Comparison of ENCODE assay signal across 9 mouse cellular contexts in the genomic region with DNA sequence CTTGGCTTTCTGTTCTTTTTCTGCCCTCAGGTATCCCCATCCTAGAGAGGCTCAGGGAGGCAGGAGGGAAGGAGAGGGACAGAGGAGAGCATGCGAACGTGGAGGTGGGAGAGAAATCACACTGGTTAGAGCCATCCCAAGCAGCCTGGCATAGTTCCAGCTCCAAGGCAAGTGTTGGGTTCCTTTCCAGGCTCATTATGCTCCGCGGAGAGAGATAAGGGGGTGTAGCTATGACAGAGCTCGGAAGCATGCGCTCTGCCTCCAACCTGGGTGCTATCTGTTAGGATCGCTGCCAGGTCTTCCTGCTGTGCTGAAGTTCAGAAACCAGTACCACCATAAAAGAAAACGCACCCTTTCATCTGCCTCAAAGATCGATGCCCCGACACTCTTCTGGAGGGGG. TPM values are rescaled to one million over a fixed set of nuclear protein-coding genes. Genes with fewer than 3 reads are reported as not detected.
DNase-seq lines count a peak whose midpoint lies in the region; ATAC-seq lines count a peak whose summit lies in the region.
"Had no signal": no experiment of that assay in that cellular context is flagged by ENCODE, and none has a peak within 500 bp of the region (broad histone marks: within the 10 kb centered on the region; RNA-seq: fewer than 3 reads in every experiment).

No protein-coding gene starts in this region.

- no peaks in the 10 kb centered on the region for H3K27me3 ChIP-seq in kidney, embryonic 14.5 days (ENCODE audit: control insufficient read depth, insufficient read depth, low read length)
- H3K27me3 ChIP-seq in embryonic facial prominence, embryonic 15.5 days = no peaks in the 10 kb centered on the region
- H3K27me3 ChIP-seq: embryonic facial prominence, embryonic 13.5 days had no signal

- intact Hi-C loops in heart, postnatal 10 days (cut with DNase I) = no loop called here

- 32% methylated on average over 10 of the region's 10 CpGs for WGBS in kidney, embryonic 14.5 days
- WGBS in embryonic facial prominence, embryonic 15.5 days = 49% methylated on average over 10 of the region's 10 CpGs

- H3K9ac ChIP-seq in kidney, embryonic 14.5 days (ENCODE audit: low read depth, low read length) = no peak overlapping the region
- H3K9ac ChIP-seq in embryonic facial prominence, embryonic 15.5 days = no peak overlapping the region
- H3K9ac ChIP-seq: embryonic facial prominence, embryonic 13.5 days had no signal

- no peak overlapping the region for H3K4me3 ChIP-seq in kidney, embryonic 14.5 days (ENCODE audit: low read length)
- H3K4me3 ChIP-seq in embryonic facial prominence, embryonic 15.5 days (replicated peaks) = no peak overlapping the region
- H3K4me3 ChIP-seq: embryonic facial prominence, embryonic 13.5 days had no signal

- ATAC-seq in kidney, embryonic 14.5 days (ENCODE audit: low FRiP score, low TSS enrichment) = no peak
- peak; percentile 19; the same call in 1 of the 2 replicates for ATAC-seq in embryonic facial prominence, embryonic 15.5 days (ENCODE audit: insufficient number of reproducible peaks, low FRiP score, low TSS enrichment, low read depth)
- ATAC-seq in megakaryocyte-erythroid progenitor cell, adult 5-6 weeks (replicated peaks; ENCODE audit: low FRiP score, low TSS enrichment, poor library complexity, severe bottlenecking) = peak; percentile 72
- ATAC-seq in inflammation-experienced regulatory T-cells, adult 6 months = no peak

- peak; percentile 24 for DNase-seq in kidney, postnatal 14 days
- peak; percentile 36 to 48 for DNase-seq in heart, postnatal 10 days
- no peak for DNase-seq in T-cell, adult 2 months (ENCODE audit: low spot score)
- no peak for DNase-seq in c-Kit-positive CD71-positive TER-119-positive erythroid progenitor cells, embryonic 14.5 days (ENCODE audit: low spot score)

- H3K4me1 ChIP-seq in kidney, embryonic 14.5 days (ENCODE audit: control insufficient read depth, insufficient read depth, low read length) = no peaks in the 10 kb centered on the region
- peaks cover 2% of the 10 kb centered on the region; the same call in 1 of the 2 replicates for H3K4me1 ChIP-seq in embryonic facial prominence, embryonic 15.5 days

- H3K9me3 ChIP-seq in kidney, embryonic 14.5 days (ENCODE audit: control insufficient read depth, low read length) = no peaks in the 10 kb centered on the region
- H3K9me3 ChIP-seq in embryonic facial prominence, embryonic 15.5 days (replicated peaks) = no peaks in the 10 kb centered on the region
- H3K9me3 ChIP-seq: embryonic facial prominence, embryonic 13.5 days had no signal

- no peak overlapping the region for H3K27ac ChIP-seq in kidney, embryonic 14.5 days (ENCODE audit: low read depth, low read length)
- peak overlapping the region; percentile 31; the same call in 1 of the 2 replicates for H3K27ac ChIP-seq in embryonic facial prominence, embryonic 15.5 days (replicated peaks)
- H3K27ac ChIP-seq: embryonic facial prominence, embryonic 13.5 days had no signal

- no peak overlapping the region for H3K4me2 ChIP-seq in kidney, embryonic 14.5 days (replicated peaks; ENCODE audit: low read depth, low read length)
- no peak overlapping the region for H3K4me2 ChIP-seq in embryonic facial prominence, embryonic 15.5 days (replicated peaks)
- H3K4me2 ChIP-seq: embryonic facial prominence, embryonic 13.5 days had no signal

- no peaks in the 10 kb centered on the region for H3K36me3 ChIP-seq in kidney, embryonic 14.5 days (ENCODE audit: control insufficient read depth, insufficient read depth, low read length)
- H3K36me3 ChIP-seq in embryonic facial prominence, embryonic 15.5 days = no peaks in the 10 kb centered on the region
- H3K36me3 ChIP-seq: embryonic facial prominence, embryonic 13.5 days had no signal

RNA-seq across cellular contexts. Expression of a gene that starts 33.7 kb away (rescaled TPM):
- polyA plus RNA-seq in kidney, embryonic 14.5 days (2014; fragmentation: Nextera tagmentation; extraction: Ambion mirVana) = 6.1 and 9.7 TPM in 2 replicates
- polyA plus RNA-seq in embryonic facial prominence, embryonic 15.5 days (2015; fragmentation: Nextera tagmentation; extraction: Ambion mirVana) = 5.7 TPM in 2 replicates
- total RNA-seq in heart, postnatal 10 days (2021) = 1 to 10 TPM; 7.4 to 9.1 TPM
- total RNA-seq in megakaryocyte-erythroid progenitor cell, adult 5-6 weeks (2014; fragmentation: Nextera tagmentation) = 0.76 TPM in 1 of 2 replicates, not detected in the other
- total RNA-seq in megakaryocyte-erythroid progenitor cell, adult 5-6 weeks (2017) = 3.4 TPM in 1 of 2 replicates, not detected in the other
- polyA plus RNA-seq in inflammation-experienced regulatory T-cells, adult 6 months (2017; shearing (Covaris generic)) = 1 to 10 TPM in 2 of 3 experiments, under 1 TPM in 1; 0.67 to 4.8 (median 3.7) TPM

RNA-seq across cellular contexts. Expression of a gene that starts 43.0 kb away (rescaled TPM):
- 17.1 and 29.1 TPM in 2 replicates for polyA plus RNA-seq in kidney, embryonic 14.5 days (2014; fragmentation: Nextera tagmentation; extraction: Ambion mirVana)
- polyA plus RNA-seq in embryonic facial prominence, embryonic 15.5 days (2015; fragmentation: Nextera tagmentation; extraction: Ambion mirVana) = 12.2 and 14.3 TPM in 2 replicates
- total RNA-seq in heart, postnatal 10 days (2021) = 100 to 1,000 TPM; 167 to 181 TPM
- 23.4 and 34.6 TPM in 2 replicates for total RNA-seq in megakaryocyte-erythroid progenitor cell, adult 5-6 weeks (2014; fragmentation: Nextera tagmentation)
- 17.3 and 18.5 TPM in 2 replicates for total RNA-seq in megakaryocyte-erythroid progenitor cell, adult 5-6 weeks (2017)
- polyA plus RNA-seq in inflammation-experienced regulatory T-cells, adult 6 months (2017; shearing (Covaris generic)) = 10 to 100 TPM in 2 of 3 experiments, 1 to 10 TPM in 1; 4.5 to 20.4 (median 17.1) TPM

Comparison
In these comparisons a context has a peak if more than half of its experiments do, and no peak if none do; other contexts are left out.
1. DNase-seq: peak in kidney, postnatal 14 days (single experiment) and heart, postnatal 10 days (2 of 2); none in T-cell, adult 2 months (single experiment) and c-Kit-positive CD71-positive TER-119-positive erythroid progenitor cells, embryonic 14.5 days (single experiment).
2. ATAC-seq: peak in embryonic facial prominence, embryonic 15.5 days (single experiment) and megakaryocyte-erythroid progenitor cell, adult 5-6 weeks (single experiment); none in kidney, embryonic 14.5 days (single experiment) and inflammation-experienced regulatory T-cells, adult 6 months (single experiment).